Mouse (Mus musculus) cortical plate, adult 2 months (tissue): ENCODE results near the gene Cav3.

ENCODE experiments used
- CTCF ChIP-seq: fragments of 200-500 bp; IDR thresholded peaks from 2 replicates; pipeline ENCODE4 v1.5.1; 2011; ENCODE audit warnings: mild to moderate bottlenecking, control low read depth, low read length; ENCODE audit not compliant: insufficient read depth; ENCODE audit errors: extremely low read depth
- POLR2A ChIP-seq: fragments of 200-500 bp; IDR thresholded peaks from 2 replicates; pipeline ENCODE4 v1.6.1; 2011; ENCODE audit warnings: mild to moderate bottlenecking, low read length, control low read depth; ENCODE audit not compliant: insufficient read depth; ENCODE audit errors: extremely low read depth

- no peak for TF ChIP-seq CTCF
- no peak for TF ChIP-seq POLR2A
These were observed 58.7 kb downstream of the Cav3 start for GRCm38 (mm10) chr6:112517991-112518390.
